Mouse (Mus musculus): ENCODE data around the gene Mrpl2.

Mrpl2 gene

DNA sequence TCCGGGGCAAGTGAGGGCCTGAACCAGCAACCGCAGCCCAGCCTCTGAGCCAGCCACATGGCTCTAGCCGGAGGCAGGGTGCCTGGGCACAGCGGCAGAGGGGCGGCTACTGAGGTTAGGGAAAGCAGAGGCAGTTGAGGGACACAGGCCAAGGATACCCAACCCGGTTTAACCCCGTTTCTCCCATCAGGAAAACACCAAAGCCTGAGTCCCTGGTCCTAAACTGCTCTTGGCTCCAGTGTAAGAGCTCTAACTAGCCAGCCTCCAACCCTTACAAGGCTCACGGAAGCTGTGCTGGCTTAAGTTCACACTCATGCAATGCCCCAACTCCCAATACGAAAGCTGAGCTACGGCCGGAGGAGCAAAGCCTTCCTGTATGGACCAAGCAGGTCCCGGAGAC is 21.4 kb upstream of the Mrpl2 start:
- in situ Hi-C loops (cut with MboI; ENCODE audit: unreplicated experiment in 2 of 2) = no loop called here

DNA sequence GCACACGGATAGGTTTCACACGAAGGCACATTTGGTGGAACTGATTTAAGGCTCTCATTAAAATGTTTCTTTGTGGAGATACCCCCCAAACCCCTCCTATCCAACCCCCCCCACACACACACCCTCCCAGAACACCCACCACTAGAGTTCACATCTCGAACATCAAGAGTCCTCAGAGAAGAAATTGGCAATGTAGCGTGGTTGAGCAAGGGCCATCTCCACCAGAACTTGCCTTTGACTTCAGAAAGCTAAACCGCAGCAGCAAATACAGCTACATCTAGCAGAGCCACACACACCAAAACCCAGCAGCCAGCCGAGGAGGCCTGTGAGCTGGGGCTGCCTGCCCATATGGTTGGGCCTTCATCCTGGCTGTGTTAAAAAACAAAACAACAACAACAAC is 18.6 kb upstream of the Mrpl2 start:
- in situ Hi-C loops (cut with MboI; ENCODE audit: unreplicated experiment in 2 of 2) = no loop called here

DNA sequence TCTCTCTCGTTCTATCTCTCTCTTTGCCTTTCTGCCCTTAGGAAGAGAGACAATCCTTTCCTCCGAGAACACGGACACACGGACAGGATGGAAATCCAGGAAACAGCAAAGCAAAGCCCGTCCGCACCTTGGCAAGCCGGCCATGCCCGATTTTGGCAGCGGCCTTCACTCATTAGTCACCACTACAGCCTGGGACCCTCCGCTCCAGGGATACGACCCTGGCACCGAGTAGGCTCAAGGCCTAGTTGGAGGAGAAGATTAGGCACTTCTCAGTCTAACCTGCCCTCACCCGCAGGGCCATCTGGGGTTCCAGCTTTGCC is 17.6 kb upstream of the Mrpl2 start:
- in situ Hi-C loops (cut with MboI; ENCODE audit: unreplicated experiment in 2 of 2) = no loop called here

DNA sequence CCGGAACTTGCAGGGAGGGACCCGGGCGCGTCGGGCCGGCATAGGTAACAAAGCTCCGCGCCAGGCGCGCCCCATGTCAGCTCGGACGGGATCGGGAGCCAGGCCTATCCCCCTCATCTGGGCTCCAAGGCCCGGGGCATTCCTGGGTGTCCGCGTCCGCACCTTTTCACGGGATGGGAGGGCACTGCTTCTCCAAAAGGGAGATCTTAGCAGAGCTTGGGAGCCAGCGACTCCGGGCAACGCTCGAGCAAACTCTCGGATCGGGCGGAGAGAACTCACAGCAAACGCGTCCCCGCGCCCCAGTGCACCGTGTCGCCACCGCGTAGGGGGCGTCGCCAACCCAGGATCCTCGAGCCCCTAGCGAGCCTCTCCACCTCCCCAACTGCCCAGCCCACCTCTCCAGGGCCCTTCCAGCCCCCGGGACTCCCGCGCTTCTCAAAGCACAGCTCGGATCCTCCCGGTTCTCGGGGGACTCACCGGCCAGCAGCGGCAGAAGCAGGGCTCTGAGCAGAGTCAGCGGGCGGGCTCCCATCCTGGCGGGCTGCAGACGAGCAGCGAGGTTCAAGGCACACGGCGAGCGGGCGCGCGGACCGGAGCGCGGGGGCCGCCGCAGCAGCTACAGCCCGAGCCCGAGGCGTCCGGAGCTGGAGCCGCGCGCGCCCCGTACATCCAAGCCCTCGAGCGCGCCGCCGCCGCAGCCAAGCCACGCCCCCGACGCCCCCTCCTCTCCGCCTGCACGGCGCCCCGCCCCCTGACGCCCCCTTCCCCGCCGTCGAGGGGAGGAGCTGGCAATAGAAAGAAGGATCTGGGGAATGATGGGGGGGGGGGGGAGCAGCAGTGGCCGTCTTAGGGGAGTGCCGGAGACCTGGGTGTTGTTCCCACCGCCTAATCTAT is 17.0 kb upstream of the Mrpl2 start, which contains the start of gene Ptk7:
TSS of gene Ptk7 (minus strand) at position 714 of the 894 bp plus-strand sequence.
- in situ Hi-C loops (cut with MboI; ENCODE audit: unreplicated experiment in 2 of 2) = no loop called here

DNA sequence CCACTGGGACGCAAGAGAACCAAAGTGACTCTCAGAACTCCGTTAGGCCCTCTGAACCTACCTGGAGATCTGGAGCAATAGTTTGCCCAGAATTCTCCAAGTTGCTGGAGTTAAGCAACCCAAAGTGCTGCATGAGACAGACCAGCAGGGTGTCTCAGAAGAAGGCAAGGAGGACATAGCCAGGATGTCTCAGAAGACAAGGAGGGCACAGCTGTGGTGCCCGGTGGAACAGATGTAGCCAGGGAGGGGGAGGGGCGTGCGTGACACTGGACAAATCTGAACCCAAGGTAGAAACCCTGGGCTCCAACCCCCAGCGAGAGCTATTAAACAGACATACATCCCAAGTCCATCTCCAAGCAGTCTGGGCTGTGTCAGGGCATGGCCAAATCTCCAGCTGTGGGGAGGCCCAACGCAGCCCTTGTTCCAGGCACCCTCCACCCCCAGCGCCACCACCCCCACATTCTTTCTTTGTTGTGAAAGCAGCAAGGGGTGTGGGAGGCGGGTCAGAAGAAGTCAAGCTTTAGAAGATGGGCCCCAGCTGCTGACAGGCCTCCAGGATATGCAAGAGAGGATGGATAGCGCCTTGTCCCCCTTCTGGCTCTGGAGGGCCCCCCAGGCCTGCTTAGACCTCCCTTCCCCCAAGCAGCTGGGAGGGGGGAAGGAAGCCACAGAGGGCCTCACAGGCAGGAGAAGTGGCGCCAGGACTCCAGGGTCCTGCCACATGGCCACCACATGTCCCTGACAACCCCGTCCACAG is 16.2 kb upstream of the Mrpl2 start:
- in situ Hi-C loops (cut with MboI; ENCODE audit: unreplicated experiment in 2 of 2) = loop anchor here in 1 of 2 experiments (10.0 kb wide), 1 partner anchor 105 kb away; no protein-coding TSS in a partner anchor

DNA sequence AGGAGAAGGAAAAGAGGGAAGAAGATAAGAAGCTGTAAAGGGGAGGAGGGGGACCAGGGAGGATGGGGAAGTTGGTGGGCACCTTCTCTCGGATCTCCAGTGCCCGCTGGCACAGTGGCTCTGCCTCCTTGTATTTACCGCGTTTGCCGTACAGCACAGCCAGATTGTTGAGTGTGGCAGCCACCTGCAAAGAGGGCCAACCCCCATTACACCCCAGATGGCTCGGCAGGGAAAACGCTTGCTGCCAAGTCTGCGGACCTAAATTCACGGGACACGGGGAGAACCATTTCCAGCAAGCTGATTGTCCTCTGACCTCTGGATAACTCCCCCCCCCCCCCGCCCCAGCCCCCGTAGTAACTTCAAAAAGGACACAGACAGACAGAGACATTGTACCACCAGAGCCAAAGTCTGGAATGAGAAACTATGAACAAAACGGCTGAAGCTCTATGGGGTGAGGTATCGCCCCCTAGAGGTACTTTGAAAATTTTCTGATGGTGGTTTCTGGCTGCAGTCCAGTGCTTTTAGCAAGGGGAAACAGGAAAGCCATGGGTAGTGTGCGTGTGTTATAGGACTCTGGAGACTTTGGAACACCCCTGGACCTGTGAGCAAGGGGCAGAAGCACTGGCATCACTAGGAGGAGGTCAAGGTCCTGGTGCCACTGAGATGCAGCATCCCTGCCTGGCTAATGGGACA is 9.1 kb upstream of the Mrpl2 start:
- in situ Hi-C loops (cut with MboI; ENCODE audit: unreplicated experiment in 2 of 2) = loop anchor here in 1 of 2 experiments (10.0 kb wide), 1 partner anchor 112 kb away; no protein-coding TSS in a partner anchor

DNA sequence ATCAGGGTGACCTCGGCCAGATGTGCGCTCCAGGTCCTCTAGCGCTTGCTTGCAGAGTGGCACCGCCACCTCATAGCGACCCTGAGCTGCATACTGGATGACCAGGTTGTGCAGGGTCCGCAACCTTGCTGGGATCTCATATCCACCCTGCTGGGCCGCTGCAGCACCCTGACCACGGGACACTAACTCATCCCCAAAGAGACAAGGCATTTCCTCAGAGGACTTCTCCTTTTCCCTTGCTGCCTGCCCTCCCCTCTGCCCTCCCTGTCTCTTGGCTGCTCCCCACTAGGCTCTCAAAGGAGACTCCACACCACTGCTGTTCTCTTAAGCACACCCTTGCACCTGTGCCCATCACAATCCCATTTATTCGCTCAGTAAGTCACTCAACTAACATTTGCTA is 6.1 kb upstream of the Mrpl2 start:
- in situ Hi-C loops (cut with MboI; ENCODE audit: unreplicated experiment in 2 of 2) = loop anchor here (10.0 kb wide), 2 partner anchors 115 to 135 kb away; partner anchors contain the start of gene 2310039H08Rik (in 1 of the 2)

DNA sequence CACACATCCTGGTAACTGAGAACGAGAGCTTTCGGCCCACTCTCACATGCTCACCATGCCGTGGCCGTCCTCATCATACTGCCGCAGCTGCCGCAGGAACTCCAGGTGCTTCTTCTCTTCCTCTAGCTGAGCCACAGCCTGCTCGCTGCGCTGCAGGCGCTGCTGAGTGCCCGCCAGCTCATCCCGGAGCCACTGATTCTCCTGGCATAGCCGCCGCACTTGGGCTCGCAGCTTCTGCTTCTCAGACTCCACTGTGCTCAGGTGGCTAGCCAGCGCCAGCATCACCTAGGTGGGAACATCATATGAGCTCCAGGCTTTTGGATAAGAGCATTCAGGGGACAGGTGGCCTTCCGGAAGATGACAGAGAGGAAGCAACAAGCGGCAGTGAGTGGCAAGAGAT is 4.0 kb upstream of the Mrpl2 start:
- in situ Hi-C loops (cut with MboI; ENCODE audit: unreplicated experiment in 2 of 2) = loop anchor here in 1 of 2 experiments (10.0 kb wide), 1 partner anchor 133 kb away; the partner anchor contains the start of gene 2310039H08Rik

DNA sequence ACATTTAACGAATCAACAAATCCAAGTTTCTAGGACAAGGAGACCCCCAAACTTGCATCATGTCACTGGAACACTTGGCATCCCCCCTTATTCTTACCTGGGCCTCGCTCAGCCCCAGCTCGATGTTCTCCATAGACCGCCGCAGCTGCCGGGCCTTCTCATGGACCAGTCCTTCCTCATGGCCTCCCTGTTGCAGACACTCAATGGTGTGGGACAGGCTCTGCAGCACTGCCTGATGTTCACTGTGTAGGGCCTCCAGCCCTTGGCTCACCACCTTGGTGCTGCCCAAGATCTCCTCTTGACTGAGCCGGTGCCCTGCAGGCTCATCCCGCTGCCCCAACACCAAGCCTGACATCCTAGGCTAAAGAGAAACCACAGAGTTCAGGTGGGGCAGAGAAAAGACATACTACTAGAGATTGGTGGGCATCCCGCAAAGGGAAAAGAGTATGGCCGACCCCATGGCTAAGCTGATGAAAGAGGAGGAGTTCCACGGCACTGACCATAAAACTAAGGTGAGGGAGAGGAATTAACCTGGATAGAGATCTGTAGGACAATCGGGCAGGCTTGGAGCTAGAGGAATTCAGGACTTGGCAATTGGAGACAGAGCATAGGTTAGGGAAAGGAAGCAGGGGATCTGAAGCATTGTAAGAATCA is 1.8 kb upstream of the Mrpl2 start:
- in situ Hi-C loops (cut with MboI; ENCODE audit: unreplicated experiment in 2 of 2) = loop anchor here in 1 of 2 experiments (10.0 kb wide), 1 partner anchor 131 kb away; the partner anchor contains the start of gene 2310039H08Rik

DNA sequence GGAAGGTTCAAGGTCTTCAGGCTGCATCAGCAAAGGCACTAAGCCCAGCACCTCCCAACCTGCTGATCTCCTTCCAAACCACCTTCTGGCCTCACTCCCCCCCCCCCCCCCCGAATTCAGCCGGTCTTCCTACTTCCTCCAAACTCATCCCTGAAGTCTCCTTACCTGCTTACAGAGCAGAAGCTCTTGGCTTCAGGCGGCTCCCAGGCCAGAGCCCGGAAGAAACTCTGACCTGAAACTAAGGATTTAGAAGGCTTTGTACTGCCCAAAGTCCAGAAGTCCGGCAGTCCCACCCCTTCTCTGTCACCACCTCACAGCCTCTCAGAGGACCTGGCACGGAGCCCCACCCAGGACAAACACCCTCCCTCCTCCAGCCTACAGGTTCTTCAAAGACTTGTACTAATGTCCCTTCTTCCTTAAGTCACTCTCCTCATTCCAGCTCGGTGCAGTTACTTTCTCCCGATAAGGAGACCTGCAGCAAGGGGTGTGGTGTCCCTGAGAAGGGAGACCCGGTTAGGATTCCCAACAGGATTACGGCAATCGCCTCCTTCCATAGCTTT is 1.0 kb upstream of the Mrpl2 start:
- in situ Hi-C loops (cut with MboI; ENCODE audit: unreplicated experiment in 2 of 2) = loop anchor here in 1 of 2 experiments (10.0 kb wide), 1 partner anchor 130 kb away; the partner anchor contains the start of gene 2310039H08Rik

DNA sequence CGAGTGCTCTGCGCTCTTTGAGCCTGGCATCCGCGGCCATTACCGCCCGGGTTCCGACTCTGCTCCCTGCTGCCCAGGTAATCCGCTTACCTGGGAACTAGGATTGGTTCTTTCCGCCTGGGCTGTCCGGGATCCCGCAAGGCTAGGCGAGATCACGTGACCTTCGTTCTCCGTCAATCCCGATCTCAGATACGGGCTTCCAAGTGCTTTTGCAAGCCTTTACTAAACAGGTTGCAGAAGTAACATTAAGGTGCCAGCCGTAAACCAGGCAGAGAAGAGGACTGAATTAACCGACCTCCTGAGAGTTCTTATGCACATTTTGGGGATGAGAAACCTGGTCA is 263 bp downstream of the Mrpl2 start:
- in situ Hi-C loops (cut with MboI; ENCODE audit: unreplicated experiment in 2 of 2) = loop anchor here in 1 of 2 experiments (10.0 kb wide), 1 partner anchor 129 kb away; the partner anchor contains the start of gene 2310039H08Rik

DNA sequence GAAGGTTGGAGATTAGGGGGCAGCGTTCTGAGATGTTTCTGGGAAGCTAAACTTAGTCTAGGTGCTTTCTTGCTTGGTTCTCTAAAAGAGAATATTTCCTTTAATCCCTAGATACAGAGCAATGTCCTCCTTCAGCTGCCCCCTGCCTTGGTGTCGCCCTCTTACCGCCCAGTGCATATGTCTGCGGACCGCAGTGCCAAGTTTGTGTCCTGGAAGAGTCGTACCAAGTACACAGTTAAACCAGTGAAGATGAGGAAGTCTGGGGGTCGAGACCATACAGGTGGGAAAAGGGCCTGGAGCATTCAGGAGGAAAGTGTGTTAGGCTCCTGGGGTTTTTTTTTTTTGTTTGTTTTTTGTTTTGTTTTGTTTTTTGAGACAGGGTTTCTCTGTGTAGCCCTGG is 1.2 kb downstream of the Mrpl2 start:
- in situ Hi-C loops (cut with MboI; ENCODE audit: unreplicated experiment in 2 of 2) = loop anchor here in 1 of 2 experiments (10.0 kb wide), 1 partner anchor 128 kb away; the partner anchor contains the start of gene 2310039H08Rik

DNA sequence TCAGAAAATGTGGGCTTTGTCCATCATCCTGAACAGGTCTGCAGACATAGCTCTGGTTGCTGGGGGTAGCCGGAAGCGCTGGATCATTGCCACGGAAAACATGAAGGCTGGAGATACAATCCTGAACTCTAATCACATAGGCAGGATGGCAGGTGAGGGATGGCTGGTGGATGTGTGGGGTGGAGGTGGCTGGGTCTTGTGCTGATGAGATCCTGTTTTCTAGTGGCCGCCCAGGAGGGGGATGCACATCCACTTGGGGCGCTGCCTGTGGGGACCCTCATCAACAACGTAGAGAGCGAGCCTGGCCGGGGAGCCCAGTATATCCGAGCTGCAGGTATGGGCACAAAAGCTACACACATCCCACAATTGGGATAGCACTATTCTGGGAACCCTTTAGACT is 2.4 kb downstream of the Mrpl2 start:
- in situ Hi-C loops (cut with MboI; ENCODE audit: unreplicated experiment in 2 of 2) = loop anchor here in 1 of 2 experiments (10.0 kb wide), 1 partner anchor 126 kb away; the partner anchor contains the start of gene 2310039H08Rik

DNA sequence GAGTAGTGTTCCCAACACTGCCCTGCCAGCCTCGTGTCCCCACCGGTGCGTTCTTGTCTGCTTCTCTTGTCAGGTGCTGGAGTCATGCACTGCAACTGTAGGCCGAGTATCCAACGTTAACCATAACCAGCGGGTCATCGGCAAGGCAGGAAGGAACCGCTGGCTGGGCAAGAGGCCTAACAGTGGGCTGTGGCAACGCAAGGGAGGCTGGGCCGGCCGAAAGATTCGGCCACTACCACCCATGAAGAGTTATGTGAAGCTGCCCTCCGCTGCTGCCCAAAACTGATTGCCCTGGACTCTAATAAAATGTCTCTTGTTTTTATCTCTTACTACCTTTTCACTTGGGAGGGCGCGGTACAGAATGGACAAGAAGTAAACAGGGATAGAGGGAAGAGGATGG is 3.8 kb downstream of the Mrpl2 start:
- in situ Hi-C loops (cut with MboI; ENCODE audit: unreplicated experiment in 2 of 2) = loop anchor here in 1 of 2 experiments (10.0 kb wide), 1 partner anchor 125 kb away; the partner anchor contains the start of gene 2310039H08Rik

DNA sequence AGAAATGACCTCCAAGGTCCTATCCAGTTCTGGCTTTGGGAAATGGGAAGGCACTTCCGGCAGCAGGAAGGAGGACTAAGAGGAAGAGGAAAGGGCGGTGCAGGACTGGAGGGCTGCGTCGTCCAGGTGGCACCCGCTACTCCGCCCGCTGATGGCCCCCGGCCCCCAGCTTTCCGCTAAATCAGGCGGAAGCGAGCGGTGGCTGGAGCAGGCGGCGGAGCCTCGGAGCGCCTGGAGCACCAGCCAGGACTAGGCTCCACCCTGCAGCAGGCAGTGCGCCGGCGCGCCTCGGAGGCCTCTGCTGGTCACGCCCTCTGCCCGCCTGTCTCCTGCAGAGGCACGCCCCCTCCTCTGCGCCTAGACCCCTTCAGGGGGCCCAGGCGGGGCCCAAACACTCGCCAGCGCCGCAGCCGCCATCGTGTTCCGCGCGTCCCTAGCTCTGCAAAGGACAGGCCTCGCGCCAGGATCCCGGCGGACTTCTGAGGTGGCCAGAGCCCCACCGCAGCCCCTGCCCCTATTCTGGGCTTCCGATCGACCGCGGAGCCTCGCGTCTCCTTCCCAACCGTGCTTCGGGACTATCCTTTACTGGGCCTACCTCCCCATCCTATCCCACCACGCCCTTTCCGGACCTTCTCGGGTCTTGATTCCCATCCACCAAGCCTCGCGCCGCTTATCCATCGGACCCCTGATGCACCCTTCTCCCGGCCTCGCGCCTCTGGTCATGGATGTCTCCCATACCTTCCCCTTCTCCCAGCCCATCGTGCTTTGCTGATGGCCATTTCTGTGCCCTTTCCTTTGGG is 4.4 kb downstream of the Mrpl2 start, which contains the start of gene Cul7:
TSS of gene Cul7 (plus strand) at position 106 of the 800 bp plus-strand sequence.
- in situ Hi-C loops (cut with MboI; ENCODE audit: unreplicated experiment in 2 of 2) = no loop called here

DNA sequence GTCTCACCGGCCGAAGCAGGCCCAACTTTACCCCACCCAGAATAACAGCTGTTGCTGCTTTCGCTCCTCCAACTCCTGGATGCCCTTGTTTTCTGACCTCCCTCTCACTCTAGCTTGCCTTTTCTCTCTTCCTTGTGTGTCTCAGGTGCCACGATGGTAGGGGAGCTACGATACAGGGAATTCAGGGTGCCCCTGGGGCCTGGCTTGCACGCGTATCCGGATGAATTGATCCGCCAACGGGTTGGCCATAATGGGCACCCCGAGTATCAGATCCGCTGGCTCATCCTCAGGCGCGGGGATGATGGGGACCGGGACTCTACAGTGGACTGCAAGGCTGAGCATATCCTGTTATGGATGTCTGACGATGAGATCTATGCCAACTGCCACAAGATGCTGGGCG is 5.3 kb downstream of the Mrpl2 start:
- in situ Hi-C loops (cut with MboI; ENCODE audit: unreplicated experiment in 2 of 2) = no loop called here

DNA sequence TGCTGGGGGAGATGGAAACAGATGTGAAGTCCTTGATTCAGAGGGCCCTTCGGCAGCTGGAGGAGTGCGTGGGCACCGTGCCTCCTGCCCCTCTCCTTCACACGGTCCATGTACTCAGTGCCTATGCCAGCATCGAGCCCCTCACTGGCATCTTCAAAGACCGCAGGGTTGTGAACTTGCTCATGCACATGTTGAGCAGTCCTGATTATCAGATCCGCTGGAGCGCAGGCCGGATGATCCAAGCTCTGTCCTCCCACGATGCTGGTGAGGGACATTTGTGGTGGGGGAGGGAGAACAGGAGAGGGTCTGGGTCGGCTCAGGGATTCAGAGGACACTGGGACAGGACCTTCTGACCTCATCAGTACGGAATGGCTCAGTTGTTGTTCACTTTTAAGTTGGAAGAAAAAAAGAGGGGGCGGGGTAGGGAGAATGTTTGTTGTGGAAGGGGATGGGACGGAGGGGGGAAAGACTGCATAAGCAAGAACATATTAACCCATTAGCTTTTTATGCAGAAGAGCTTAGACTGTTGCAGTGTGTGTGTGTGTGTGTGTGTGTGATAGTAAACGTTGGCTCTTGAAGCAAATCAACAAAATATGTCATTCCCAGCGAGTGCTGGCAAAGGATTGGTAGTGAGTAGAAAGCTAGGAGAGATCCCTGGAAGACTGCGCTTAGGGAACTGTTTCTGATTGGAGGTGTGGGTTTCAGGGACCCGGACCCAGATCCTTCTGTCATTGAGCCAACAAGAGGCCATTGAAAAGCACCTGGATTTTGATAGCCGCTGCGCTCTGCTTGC is 5.9 kb downstream of the Mrpl2 start:
- in situ Hi-C loops (cut with MboI; ENCODE audit: unreplicated experiment in 2 of 2) = no loop called here

DNA sequence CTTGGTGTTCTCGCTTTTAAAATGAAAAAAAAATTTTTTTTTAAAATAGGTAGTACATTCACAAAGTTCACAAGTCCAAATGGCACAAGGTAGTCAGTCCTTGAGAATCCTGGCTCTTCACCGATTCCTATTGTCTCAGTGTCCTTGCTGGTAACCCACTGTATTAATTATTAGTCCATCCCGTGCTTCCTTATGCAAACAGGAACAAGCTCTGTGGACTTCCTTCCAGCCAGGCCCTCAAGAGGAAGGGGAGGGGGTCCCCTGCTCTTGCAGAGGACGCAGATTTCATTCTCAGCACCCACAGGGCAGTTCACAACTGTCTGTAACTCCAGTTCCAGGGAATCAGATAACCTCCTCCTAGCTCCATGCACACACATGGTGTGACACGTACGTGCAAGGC is 10.0 kb downstream of the Mrpl2 start:
- in situ Hi-C loops (cut with MboI; ENCODE audit: unreplicated experiment in 2 of 2) = no loop called here

Data from v-Abl transformed pro-B cells (cell line).